Mouse (Mus musculus) lung, postnatal 0 days (tissue): Measurements from ENCODE around the gene Eral1.

ENCODE experiments used
- CTCF ChIP-seq: IDR thresholded peaks from 2 replicates; pipeline ENCODE4 v1.5.1; 2016; ENCODE audit warnings: antibody characterized with exemption, mild to moderate bottlenecking
- EP300 ChIP-seq: IDR thresholded peaks from 2 replicates; pipeline ENCODE4 v1.6.1; 2016; ENCODE audit warnings: antibody characterized with exemption, mild to moderate bottlenecking, control low read depth

GRCm38 (mm10) chr11:78079961-78080921, at the start of gene Eral1:
- TF ChIP-seq EP300, result no peak
- TF ChIP-seq CTCF, result no peak
